11 mouse cellular contexts compared by ENCODE assay signal in genomic region chr14:28043095-28043494, GRCm38 (mm10).
DNase-seq lines count a peak whose midpoint lies in the region; ATAC-seq lines count a peak whose summit lies in the region.
"Had no signal": no experiment of that assay in that cellular context is flagged by ENCODE, and none has a peak within 500 bp of the region (broad histone marks: within the 10 kb centered on the region; RNA-seq: fewer than 3 reads in every experiment).

No protein-coding gene starts in this region.

- no peak overlapping the region for H3K4me3 ChIP-seq in hindbrain, embryonic 15.5 days
- H3K4me3 ChIP-seq in hindbrain, embryonic 11.5 days (ENCODE audit: low read depth, low read length), result no peak overlapping the region
- H3K4me3 ChIP-seq in midbrain, embryonic 15.5 days, result no peak overlapping the region
- no peak overlapping the region for H3K4me3 ChIP-seq in midbrain, embryonic 10.5 days
- H3K4me3 ChIP-seq in neural tube, embryonic 15.5 days (replicated peaks), result no peak overlapping the region

- H3K36me3 ChIP-seq in hindbrain, embryonic 15.5 days, result peaks cover 2% of the 10 kb centered on the region; the same call in 1 of the 2 replicates
- no peaks in the 10 kb centered on the region for H3K36me3 ChIP-seq in hindbrain, embryonic 11.5 days (ENCODE audit: control insufficient read depth, insufficient read depth, low read length)
- 0 out of 2 replicates have a peak, but pooled peaks cover 3% of the 10 kb centered on the region for H3K36me3 ChIP-seq in midbrain, embryonic 15.5 days (replicated peaks)
- H3K36me3 ChIP-seq in midbrain, embryonic 10.5 days, result no peaks in the 10 kb centered on the region
- 0 out of 2 replicates have a peak, but pooled peaks cover 7% of the 10 kb centered on the region for H3K36me3 ChIP-seq in neural tube, embryonic 15.5 days

- H3K9ac ChIP-seq in hindbrain, embryonic 15.5 days, result no peak overlapping the region
- no peak overlapping the region for H3K9ac ChIP-seq in hindbrain, embryonic 11.5 days (ENCODE audit: low read depth, low read length)
- H3K9ac ChIP-seq in midbrain, embryonic 15.5 days, result no peak overlapping the region
- H3K9ac ChIP-seq in neural tube, embryonic 15.5 days (replicated peaks), result no peak overlapping the region

- peak overlapping the region; percentile 27; the same call in 1 of the 2 replicates for H3K27ac ChIP-seq in hindbrain, embryonic 15.5 days (replicated peaks)
- H3K27ac ChIP-seq in hindbrain, embryonic 11.5 days (ENCODE audit: low read depth, low read length), result no peak overlapping the region
- H3K27ac ChIP-seq in midbrain, embryonic 15.5 days, result peak overlapping the region; percentile 61; the same call in 1 of the 2 replicates
- H3K27ac ChIP-seq in midbrain, embryonic 10.5 days (replicated peaks), result no peak overlapping the region
- peak overlapping the region; percentile 65; the same call in 1 of the 2 replicates for H3K27ac ChIP-seq in neural tube, embryonic 15.5 days (replicated peaks)

- no peak for DNase-seq in hindbrain, embryonic 11.5 days (ENCODE audit: low spot score)
- DNase-seq in midbrain, embryonic 10.5 days (ENCODE audit: low spot score), result no peak
- DNase-seq in forelimb bud, embryonic 11.5 days (ENCODE audit: low read depth, low spot score), result peak; percentile 24
- no peak for DNase-seq in right cerebral cortex, postnatal 25 days
- DNase-seq: cerebellum, adult 8-10 months; heart, postnatal 14 days; lung, postnatal 36 days had no signal

- H3K9me3 ChIP-seq in hindbrain, embryonic 15.5 days, result no peaks in the 10 kb centered on the region
- H3K9me3 ChIP-seq in hindbrain, embryonic 11.5 days (ENCODE audit: control insufficient read depth, low read length), result no peaks in the 10 kb centered on the region
- H3K9me3 ChIP-seq in midbrain, embryonic 15.5 days, result no peaks in the 10 kb centered on the region
- no peaks in the 10 kb centered on the region for H3K9me3 ChIP-seq in midbrain, embryonic 10.5 days (replicated peaks)
- no peaks in the 10 kb centered on the region for H3K9me3 ChIP-seq in neural tube, embryonic 15.5 days (replicated peaks)

- WGBS in hindbrain, embryonic 15.5 days, result 54% methylated on average over 4 of the region's 4 CpGs
- 65% methylated on average over 4 of the region's 4 CpGs for WGBS in hindbrain, embryonic 11.5 days
- WGBS in midbrain, embryonic 15.5 days, result 54% methylated on average over 4 of the region's 4 CpGs
- 78% methylated on average over 4 of the region's 4 CpGs for WGBS in midbrain, embryonic 10.5 days
- 29% methylated on average over 4 of the region's 4 CpGs for WGBS in neural tube, embryonic 15.5 days

- H3K27me3 ChIP-seq in hindbrain, embryonic 15.5 days, result no peaks in the 10 kb centered on the region
- no peaks in the 10 kb centered on the region for H3K27me3 ChIP-seq in hindbrain, embryonic 11.5 days (ENCODE audit: control insufficient read depth, insufficient read depth, low read length)
- no peaks in the 10 kb centered on the region for H3K27me3 ChIP-seq in midbrain, embryonic 15.5 days (replicated peaks)
- H3K27me3 ChIP-seq in midbrain, embryonic 10.5 days (ENCODE audit: low read depth, poor library complexity, severe bottlenecking), result no peaks in the 10 kb centered on the region
- H3K27me3 ChIP-seq in neural tube, embryonic 15.5 days (replicated peaks), result no peaks in the 10 kb centered on the region
- H3K27me3 ChIP-seq: CH12.LX had no signal

- no peak overlapping the region for H3K4me2 ChIP-seq in hindbrain, embryonic 15.5 days
- H3K4me2 ChIP-seq in hindbrain, embryonic 11.5 days (replicated peaks; ENCODE audit: low read depth, low read length), result no peak overlapping the region
- H3K4me2 ChIP-seq in midbrain, embryonic 15.5 days, result no peak overlapping the region
- H3K4me2 ChIP-seq in neural tube, embryonic 15.5 days, result no peak overlapping the region

- ATAC-seq in hindbrain, embryonic 15.5 days (ENCODE audit: low FRiP score, low read depth), result no peak
- no peak for ATAC-seq in hindbrain, embryonic 11.5 days (ENCODE audit: low FRiP score)
- no peak for ATAC-seq in midbrain, embryonic 15.5 days (replicated peaks)
- 0 out of 2 replicates have a peak, but pooled peaks have one; percentile 41 for ATAC-seq in neural tube, embryonic 15.5 days (ENCODE audit: low FRiP score)

- peaks cover 15% of the 10 kb centered on the region; the same call in 1 of the 2 replicates for H3K4me1 ChIP-seq in hindbrain, embryonic 15.5 days (replicated peaks)
- H3K4me1 ChIP-seq in hindbrain, embryonic 11.5 days (replicated peaks; ENCODE audit: control insufficient read depth, insufficient read depth, low read length), result no peaks in the 10 kb centered on the region
- H3K4me1 ChIP-seq in midbrain, embryonic 15.5 days, result peaks cover 10% of the 10 kb centered on the region
- H3K4me1 ChIP-seq in midbrain, embryonic 10.5 days, result peaks cover 13% of the 10 kb centered on the region
- H3K4me1 ChIP-seq in neural tube, embryonic 15.5 days, result peaks cover 21% of the 10 kb centered on the region

Comparison
In these comparisons a context has a peak if more than half of its experiments do, and no peak if none do; other contexts are left out.
1. H3K27ac ChIP-seq: peak in hindbrain, embryonic 15.5 days (single experiment), midbrain, embryonic 15.5 days (single experiment) and neural tube, embryonic 15.5 days (single experiment); none in hindbrain, embryonic 11.5 days (single experiment) and midbrain, embryonic 10.5 days (single experiment).